Mouse (Mus musculus) hindbrain, embryonic 11.5 days (tissue): ENCODE measurements around the gene Csf1. TPM values are rescaled to one million over a fixed set of nuclear protein-coding genes. Genes with fewer than 3 reads are reported as not detected.

ENCODE experiments used
- ATAC-seq: fragments of 200-750 bp; cut with Nextera tagmentation; 2 replicates; pipeline ENCODE4 v1.8.0; 2017; ENCODE audit warnings: mild to moderate bottlenecking, moderate TSS enrichment, moderate library complexity; ENCODE audit not compliant: low FRiP score
- DNase-seq: peaks from one replicate; pipeline ENCODE4 v3.0.0-alpha.2; 2015; ENCODE audit warnings: low spot score
- H3K27ac ChIP-seq: fragments of 300-500 bp; sonication (generic); 2 replicates; pipeline ENCODE4 v1.5.1; 2014; ENCODE audit warnings: mild to moderate bottlenecking, low read depth, low read length
- H3K27me3 ChIP-seq: fragments of 300-500 bp; sonication (generic); 2 replicates; pipeline ENCODE4 v1.6.1; 2014; ENCODE audit warnings: mild to moderate bottlenecking, low read length, moderate library complexity, mixed read lengths; ENCODE audit not compliant: control insufficient read depth, insufficient read depth
- H3K36me3 ChIP-seq: fragments of 300-500 bp; sonication (generic); 2 replicates; pipeline ENCODE4 v1.6.1; 2014; ENCODE audit warnings: mild to moderate bottlenecking, low read length, moderate library complexity, mixed read lengths; ENCODE audit not compliant: control insufficient read depth, insufficient read depth
- H3K4me1 ChIP-seq: fragments of 300-500 bp; sonication (generic); replicated peaks from 2 replicates; pipeline ENCODE4 v1.6.1; 2014; ENCODE audit warnings: low read length, mixed read lengths; ENCODE audit not compliant: control insufficient read depth, insufficient read depth
- H3K4me2 ChIP-seq: fragments of 300-500 bp; sonication (generic); replicated peaks from 2 replicates; pipeline ENCODE4 v1.6.1; 2014; ENCODE audit warnings: mild to moderate bottlenecking, low read depth, low read length
- H3K4me3 ChIP-seq: fragments of 300-500 bp; sonication (generic); 2 replicates; pipeline ENCODE4 v1.5.1; 2014; ENCODE audit warnings: low read depth, low read length
- H3K9ac ChIP-seq: fragments of 300-500 bp; sonication (generic); 2 replicates; pipeline ENCODE4 v1.6.1; 2014; ENCODE audit warnings: low read depth, low read length
- H3K9me3 ChIP-seq: fragments of 300-500 bp; sonication (generic); 2 replicates; pipeline ENCODE4 v1.6.1; 2016; ENCODE audit warnings: low read length; ENCODE audit not compliant: control insufficient read depth
- WGBS: fragments of 180-500 bp; shearing (Covaris S2); extraction: QIAGEN DNeasy Blood & Tissue Kit; methylation state at CpG from one replicate; pipeline ENCODE4 v1.1.7; 2014; 5-methylcytosine and 5-hydroxymethylcytosine counted together
- polyA plus RNA-seq: library from polyadenylated mRNA; unstranded; fragments of >200 nt; fragmentation: Nextera tagmentation; extraction: Ambion mirVana; gene quantifications from 2 replicates; pipeline ENCODE4 v1.2.1, GENCODE M21; 2014

Gene Csf1
- polyA plus RNA-seq, 1 experiment from 2014 or later = 5.3 TPM

DNA sequence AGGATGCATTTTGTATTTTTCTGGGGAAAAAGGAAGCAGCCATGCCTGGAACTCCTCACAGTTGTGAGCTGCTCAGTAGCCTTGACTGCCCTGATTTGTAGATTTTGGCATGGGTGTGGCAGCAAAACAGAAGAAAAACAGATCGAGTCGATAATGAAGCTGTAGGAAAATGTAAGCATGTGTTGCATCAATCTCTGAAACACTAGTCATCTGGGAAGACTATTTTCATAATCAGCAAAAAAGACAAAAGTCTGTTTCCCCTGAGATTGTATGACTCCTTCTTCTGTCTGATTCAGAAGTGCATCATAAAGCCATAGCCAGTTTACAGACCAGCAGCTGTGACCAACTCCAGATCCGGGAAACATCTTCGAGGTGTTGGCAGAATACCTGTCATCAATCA lies 53.0 kb downstream of the Csf1 start:
- Histone ChIP-seq H3K4me2 (no peak overlapping the region), H3K4me3 (no peak overlapping the region), H3K4me1 (no peaks in the 10 kb centered on the region), H3K27me3 (no peaks in the 10 kb centered on the region), H3K9me3 (no peaks in the 10 kb centered on the region), H3K36me3 (no peaks in the 10 kb centered on the region), H3K9ac (no peak overlapping the region), H3K27ac (no peak overlapping the region)
- DNase-seq = no peak
- no peak for ATAC-seq
- 87% methylated on average over 4 of the region's 4 CpGs for WGBS

DNA sequence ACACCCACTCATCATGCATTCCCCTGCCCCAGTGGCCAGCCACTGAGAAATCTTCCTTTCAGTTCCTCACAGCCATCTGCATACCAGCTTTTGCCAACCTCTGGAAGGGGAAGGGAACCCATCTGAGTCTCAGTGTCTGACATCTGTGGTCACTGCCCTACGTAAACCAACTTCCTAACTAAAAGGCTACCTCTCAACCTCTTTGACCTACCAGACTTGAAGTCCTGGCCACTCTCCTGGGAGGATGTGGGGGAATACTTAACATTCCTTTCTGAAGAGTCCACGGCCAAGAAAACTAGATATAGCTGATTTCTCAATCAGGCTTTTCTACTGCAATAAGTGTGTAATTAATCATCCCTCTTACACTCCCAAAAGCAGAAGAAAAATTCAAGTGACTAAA lies 54.1 kb downstream of the Csf1 start:
- H3K9ac ChIP-seq = no peak overlapping the region
- DNase-seq (no peak), ATAC-seq (no peak)
- H3K27me3 ChIP-seq = no peaks in the 10 kb centered on the region
- no peaks in the 10 kb centered on the region for H3K36me3 ChIP-seq
- 47% methylated on average over 2 of the region's 2 CpGs for WGBS
- H3K9me3 ChIP-seq = no peaks in the 10 kb centered on the region
- no peak overlapping the region for H3K4me3 ChIP-seq
- H3K27ac ChIP-seq = no peak overlapping the region
- H3K4me2 ChIP-seq = no peak overlapping the region
- no peaks in the 10 kb centered on the region for H3K4me1 ChIP-seq

DNA sequence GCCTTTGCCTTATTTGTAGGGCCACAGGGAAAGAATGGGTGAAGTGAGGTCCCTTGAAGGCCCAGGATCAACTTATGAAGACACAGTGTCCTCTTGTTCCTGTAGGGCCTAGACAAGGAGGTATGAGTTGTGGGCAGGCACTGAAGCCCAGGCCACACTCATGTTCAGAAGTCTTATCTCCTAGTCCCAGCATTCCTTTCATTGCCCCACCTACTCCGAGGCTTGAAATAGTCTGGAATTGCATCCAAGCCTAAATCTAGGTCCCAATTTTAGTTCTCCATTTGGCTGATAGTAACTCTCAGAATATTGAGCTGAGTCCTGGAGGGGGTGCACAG lies 55.9 kb downstream of the Csf1 start:
- 81% methylated on average over 1 of the region's 1 CpGs for WGBS
- no peak for ATAC-seq
- Histone ChIP-seq H3K4me3 (no peak overlapping the region), H3K27ac (no peak overlapping the region), H3K9me3 (no peaks in the 10 kb centered on the region), H3K36me3 (no peaks in the 10 kb centered on the region), H3K4me2 (no peak overlapping the region), H3K9ac (no peak overlapping the region), H3K27me3 (no peaks in the 10 kb centered on the region), H3K4me1 (no peaks in the 10 kb centered on the region)
- no peak for DNase-seq

DNA sequence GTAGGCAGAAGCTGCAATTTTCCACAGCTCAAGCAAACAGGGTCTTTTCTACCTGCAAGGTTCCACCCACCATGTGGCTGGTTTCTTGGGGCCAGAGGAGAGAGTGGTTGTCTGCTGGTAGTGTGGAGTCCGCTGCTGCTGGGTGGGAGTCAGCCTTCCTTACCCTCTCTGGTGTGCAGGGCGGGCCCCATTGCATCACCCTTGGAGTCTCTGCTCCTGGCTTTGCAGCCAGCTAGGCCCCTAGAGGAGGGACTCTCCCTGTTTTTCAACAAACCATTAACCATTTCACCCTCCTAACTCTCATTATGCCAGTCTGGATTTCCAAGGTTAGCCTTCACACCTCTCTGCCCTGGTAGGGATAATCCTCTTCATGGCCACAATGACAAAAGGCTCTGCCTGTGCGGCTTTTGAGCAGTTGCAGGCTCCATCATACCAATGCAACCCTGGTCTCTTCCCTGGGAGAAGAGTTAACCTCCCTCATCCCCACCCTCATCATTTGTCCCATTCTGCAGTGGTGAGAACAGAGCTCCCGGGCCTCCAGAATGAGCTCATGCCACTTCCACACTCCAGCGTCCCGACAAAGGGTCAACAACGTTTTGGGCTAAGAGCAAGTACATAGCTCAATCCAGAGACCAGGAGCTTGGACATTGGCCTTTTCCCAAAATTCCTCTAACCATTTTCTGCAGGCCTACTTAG lies 56.4 kb downstream of the Csf1 start:
- H3K4me2 ChIP-seq = no peak overlapping the region
- DNase-seq (no peak), ATAC-seq (no peak)
- 85% methylated on average over 7 of the region's 7 CpGs for WGBS
- H3K4me1 ChIP-seq = no peaks in the 10 kb centered on the region
- no peaks in the 10 kb centered on the region for H3K9me3 ChIP-seq
- H3K27me3 ChIP-seq = no peaks in the 10 kb centered on the region
- H3K4me3 ChIP-seq = no peak overlapping the region
- no peak overlapping the region for H3K9ac ChIP-seq
- no peaks in the 10 kb centered on the region for H3K36me3 ChIP-seq
- no peak overlapping the region for H3K27ac ChIP-seq

DNA sequence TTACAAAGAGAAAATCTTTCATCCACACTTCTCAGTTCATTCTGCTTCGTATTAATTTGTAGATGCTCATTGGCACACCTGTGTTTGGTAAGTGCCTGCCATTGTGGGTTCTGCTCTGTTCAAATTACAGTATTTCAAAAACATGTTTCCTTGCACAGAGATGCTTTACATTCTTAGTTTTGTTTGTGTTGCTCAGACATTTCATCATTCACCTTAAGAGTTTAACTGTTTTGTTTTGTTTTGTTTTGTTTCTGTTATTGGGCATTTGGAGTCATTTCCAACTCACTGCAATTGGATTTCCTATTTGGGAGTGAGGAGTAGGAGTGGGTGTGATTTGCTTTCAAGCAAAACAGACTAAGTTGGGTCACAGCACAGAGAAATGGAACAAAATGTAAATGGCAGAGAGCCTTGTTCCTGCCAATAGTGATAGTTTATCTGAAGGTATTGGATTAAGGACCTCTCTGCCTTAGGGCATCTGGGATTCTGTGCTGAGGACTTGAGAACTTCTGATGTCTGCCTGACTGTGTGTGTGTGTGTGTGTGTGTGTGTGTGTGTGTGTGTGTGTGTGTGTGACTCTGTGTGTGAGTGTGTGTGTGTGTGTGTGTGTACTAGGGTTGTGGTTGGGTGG lies 58.4 kb downstream of the Csf1 start:
- no peak for DNase-seq
- Histone ChIP-seq H3K4me1 (no peaks in the 10 kb centered on the region), H3K9me3 (no peaks in the 10 kb centered on the region), H3K4me3 (no peak overlapping the region), H3K36me3 (no peaks in the 10 kb centered on the region), H3K27ac (no peak overlapping the region), H3K9ac (no peak overlapping the region), H3K27me3 (no peaks in the 10 kb centered on the region), H3K4me2 (no peak overlapping the region)
- no peak for ATAC-seq
- WGBS = 78% methylated on average over 1 of the region's 1 CpGs

DNA sequence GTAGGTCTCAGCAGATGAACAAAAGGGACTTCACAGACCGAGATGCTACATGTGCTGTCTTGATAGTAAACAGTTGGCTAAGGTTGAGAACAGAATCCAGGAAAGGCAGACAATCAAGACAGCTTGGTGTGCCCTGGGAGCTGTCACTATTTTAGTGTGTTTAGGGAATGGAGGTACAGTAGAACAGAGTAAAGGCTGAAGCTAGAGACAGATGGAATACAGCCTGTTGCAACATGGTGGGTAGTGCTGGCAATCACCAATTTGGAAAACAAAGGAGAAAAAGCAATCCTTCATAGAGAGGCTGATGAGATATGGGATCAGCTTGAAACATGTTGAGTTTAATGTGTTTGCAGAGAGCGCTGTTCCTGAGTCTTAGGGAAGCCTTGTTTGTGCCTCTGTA lies 59.6 kb downstream of the Csf1 start:
- WGBS = 88% methylated on average over 2 of the region's 2 CpGs
- Histone ChIP-seq H3K9ac (no peak overlapping the region), H3K27me3 (no peaks in the 10 kb centered on the region), H3K27ac (no peak overlapping the region), H3K4me1 (no peaks in the 10 kb centered on the region), H3K4me3 (no peak overlapping the region), H3K4me2 (no peak overlapping the region), H3K9me3 (no peaks in the 10 kb centered on the region), H3K36me3 (no peaks in the 10 kb centered on the region)
- DNase-seq (no peak), ATAC-seq (no peak)

DNA sequence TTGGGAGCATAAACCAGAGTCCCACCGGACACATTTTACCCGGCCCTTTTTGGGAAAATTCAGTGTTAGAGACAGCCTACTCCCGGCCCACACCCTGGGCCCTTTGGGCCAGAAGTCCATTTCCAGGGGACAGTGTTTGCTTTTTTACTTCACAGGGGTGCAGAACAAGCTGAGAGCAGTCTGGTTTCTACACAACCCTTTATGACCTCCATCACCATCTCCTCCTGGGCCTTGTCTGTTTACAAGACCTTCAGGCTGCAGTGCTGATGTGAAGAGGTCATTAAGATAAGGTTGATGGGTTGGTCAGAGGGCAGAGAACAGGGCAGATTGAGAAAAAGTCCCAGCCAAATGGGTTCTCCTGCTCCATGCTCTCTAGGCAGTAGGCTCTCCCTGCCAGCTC lies 63.4 kb downstream of the Csf1 start:
- 0 out of 2 replicates have a peak, but pooled peaks cover 2% of the 10 kb centered on the region for H3K4me1 ChIP-seq
- no peak overlapping the region for H3K4me2 ChIP-seq
- no peaks in the 10 kb centered on the region for H3K27me3 ChIP-seq
- H3K36me3 ChIP-seq = no peaks in the 10 kb centered on the region
- no peak for DNase-seq
- ATAC-seq = peak; percentile 61
- 0 out of 2 replicates have a peak overlapping the region, but pooled peaks have one; percentile 1 for H3K4me3 ChIP-seq
- 42% methylated on average over 3 of the region's 3 CpGs for WGBS
- no peaks in the 10 kb centered on the region for H3K9me3 ChIP-seq
- H3K9ac ChIP-seq = no peak overlapping the region
- no peak overlapping the region for H3K27ac ChIP-seq

DNA sequence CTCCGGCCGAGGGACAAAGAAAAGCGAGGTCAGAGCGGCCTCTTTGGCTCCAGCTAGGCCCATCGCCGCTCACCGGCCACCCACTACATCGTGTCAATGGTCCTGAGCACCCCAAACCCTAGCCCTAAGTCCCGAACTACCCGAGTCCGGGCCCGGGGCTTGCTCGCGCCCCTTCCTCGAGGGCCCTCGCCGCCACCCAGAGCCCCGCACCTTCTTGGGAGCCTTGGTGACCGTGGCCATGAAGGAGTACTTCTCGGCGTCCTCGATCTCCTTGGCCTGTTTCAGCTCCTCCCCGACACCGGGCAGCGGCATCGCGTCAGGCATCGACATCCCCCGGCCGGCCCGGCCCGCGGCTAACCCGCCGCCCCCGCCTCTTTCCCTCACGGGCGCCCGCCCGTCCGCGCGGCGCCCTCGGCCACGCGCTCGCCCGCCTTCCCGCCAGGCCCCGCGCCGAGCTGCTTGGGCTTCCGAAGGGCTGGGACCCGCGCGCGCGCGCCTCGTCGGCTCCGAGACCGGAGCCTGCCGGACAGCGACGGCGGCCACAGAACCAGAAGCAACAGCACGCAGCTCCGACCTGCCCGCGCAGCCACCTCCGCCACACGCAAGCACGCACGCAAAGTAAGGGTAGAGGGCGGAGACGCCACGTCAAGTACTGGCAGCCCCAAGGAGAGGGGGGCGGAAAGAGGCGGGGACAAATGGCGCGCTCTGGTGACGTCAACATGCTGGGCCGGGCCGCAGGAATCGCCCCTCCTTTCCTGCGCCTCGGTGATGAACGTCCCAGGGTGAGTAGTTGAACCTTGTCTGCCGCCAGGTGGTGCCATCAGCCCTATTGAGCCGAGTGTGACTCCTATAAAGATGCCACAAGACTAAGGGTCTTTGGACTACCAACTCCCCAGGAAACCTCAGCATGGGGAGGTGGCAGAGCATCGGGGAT lies 64.1 kb downstream of the Csf1 start, which contains the start of gene Ahcyl1:
Gene Ahcyl1 (minus strand): TSS at position 613 of the 934 bp plus-strand sequence.
- ATAC-seq (peak; percentile 98), DNase-seq (peak; percentile 98)
- Histone ChIP-seq H3K4me3 (peak within 1 kb of the TSS; percentile 69), H3K9me3 (no peaks in the 10 kb centered on the region), H3K4me2 (peak within 1 kb of the TSS; percentile 82), H3K4me1 (0 out of 2 replicates have a peak, but pooled peaks cover 2% of the 10 kb centered on the region), H3K9ac (peak within 1 kb of the TSS; percentile 97), H3K27me3 (no peaks in the 10 kb centered on the region), H3K36me3 (no peaks in the 10 kb centered on the region), H3K27ac (peak within 1 kb of the TSS; percentile 87)
- under 1% methylated on average over 88 of the region's 93 CpGs for WGBS
